Mouse (Mus musculus): Measurements from ENCODE around the gene Nek1. TPM values are rescaled to one million over a fixed set of nuclear protein-coding genes. Genes with fewer than 3 reads are reported as not detected.

Gene Nek1
- 2.9 and 3.4 TPM in 2 replicates for polyA plus RNA-seq (2012; rRNA removed)

GRCm38 (mm10) chr8:60992910-60993638 is at the start of gene Nek1:
Gene Nek1 (plus strand): TSS chr8:60993195.
- TF ChIP-seq POLR2A (IDR thresholded peaks at IDR 0.05; ENCODE audit: low read depth, low read length) (peak; percentile 78), CTCF (conservative IDR thresholded peaks at IDR 0.05; ENCODE audit: insufficient read depth, insufficient read length, low read depth, low read length) (no peak)
- H3K27me3 ChIP-seq (replicated peaks; ENCODE audit: control insufficient read depth, insufficient read depth, low read length): no peaks in the 10 kb centered on the region
- no peaks in the 10 kb centered on the region for H3K36me3 ChIP-seq (ENCODE audit: control insufficient read depth, insufficient read depth, low read length)
- H3K27ac ChIP-seq (ENCODE audit: insufficient read depth, low read depth, low read length): peak within 1 kb of the TSS; percentile 91
- DNase-seq: peak; percentile 98
- peaks cover 2% of the 10 kb centered on the region; the same call in 1 of the 2 replicates for H3K4me1 ChIP-seq (ENCODE audit: control insufficient read depth, insufficient read depth, low read length)
- peak within 1 kb of the TSS; percentile 98 for H3K4me3 ChIP-seq (ENCODE audit: insufficient read depth, low read depth, low read length)
- WGBS: 1% methylated on average over 57 of the region's 57 CpGs

GRCm38 (mm10) chr8:60947503-60947902 is 45.5 kb upstream of the Nek1 start:
- TF ChIP-seq POLR2A (IDR thresholded peaks at IDR 0.05; ENCODE audit: low read depth, low read length): no peak
- TF ChIP-seq CTCF (conservative IDR thresholded peaks at IDR 0.05; ENCODE audit: insufficient read depth, insufficient read length, low read depth, low read length): no peak
- peak; percentile 35 for DNase-seq
- Histone ChIP-seq H3K27me3 (replicated peaks; ENCODE audit: control insufficient read depth, insufficient read depth, low read length) (no peaks in the 10 kb centered on the region), H3K36me3 (ENCODE audit: control insufficient read depth, insufficient read depth, low read length) (no peaks in the 10 kb centered on the region), H3K27ac (ENCODE audit: insufficient read depth, low read depth, low read length) (no peak overlapping the region), H3K4me3 (ENCODE audit: insufficient read depth, low read depth, low read length) (no peak overlapping the region), H3K4me1 (ENCODE audit: control insufficient read depth, insufficient read depth, low read length) (peaks cover 5% of the 10 kb centered on the region; the same call in 1 of the 2 replicates)

DNA sequence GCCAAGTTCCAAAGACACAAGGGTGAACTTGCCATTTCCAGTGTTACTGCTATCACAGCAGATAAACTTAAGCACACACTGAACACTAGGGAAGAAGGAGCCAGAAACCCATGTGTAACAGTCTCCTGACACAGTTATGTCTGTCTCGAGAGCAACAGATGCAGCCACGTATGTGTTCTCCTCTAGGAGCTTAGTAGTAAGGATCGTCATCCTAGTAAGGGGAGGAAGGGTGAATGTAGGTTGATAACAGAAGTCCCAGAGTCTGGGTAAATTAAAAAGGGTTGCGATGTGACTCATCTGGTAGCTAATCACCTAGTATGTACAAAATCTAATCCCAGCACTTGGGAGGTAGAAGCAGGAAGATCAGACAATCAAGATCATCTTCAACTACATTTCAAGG is 43.1 kb upstream of the Nek1 start:
- H3K27ac ChIP-seq (ENCODE audit: insufficient read depth, low read depth, low read length): peak overlapping the region; percentile 16; the same call in 1 of the 2 replicates
- no peak overlapping the region for H3K4me3 ChIP-seq (ENCODE audit: insufficient read depth, low read depth, low read length)
- peak; percentile 25 for DNase-seq
- WGBS: 57% methylated on average over 4 of the region's 4 CpGs
- H3K36me3 ChIP-seq (ENCODE audit: control insufficient read depth, insufficient read depth, low read length): no peaks in the 10 kb centered on the region
- H3K27me3 ChIP-seq (replicated peaks; ENCODE audit: control insufficient read depth, insufficient read depth, low read length): no peaks in the 10 kb centered on the region
- no peak for TF ChIP-seq POLR2A (IDR thresholded peaks at IDR 0.05; ENCODE audit: low read depth, low read length)
- no peak for TF ChIP-seq CTCF (conservative IDR thresholded peaks at IDR 0.05; ENCODE audit: insufficient read depth, insufficient read length, low read depth, low read length)
- peaks cover 9% of the 10 kb centered on the region; the same call in 1 of the 2 replicates for H3K4me1 ChIP-seq (ENCODE audit: control insufficient read depth, insufficient read depth, low read length)

- H3K36me3 ChIP-seq (ENCODE audit: control insufficient read depth, insufficient read depth, low read length): no peaks in the 10 kb centered on the region
- H3K4me1 ChIP-seq (ENCODE audit: control insufficient read depth, insufficient read depth, low read length): peaks cover 9% of the 10 kb centered on the region; the same call in 1 of the 2 replicates
- WGBS: 82% methylated on average over 4 of the region's 4 CpGs
- TF ChIP-seq CTCF (conservative IDR thresholded peaks at IDR 0.05; ENCODE audit: insufficient read depth, insufficient read length, low read depth, low read length): no peak
- TF ChIP-seq POLR2A (IDR thresholded peaks at IDR 0.05; ENCODE audit: low read depth, low read length): no peak
- H3K4me3 ChIP-seq (ENCODE audit: insufficient read depth, low read depth, low read length): no peak overlapping the region
- DNase-seq: no peak
- H3K27me3 ChIP-seq (replicated peaks; ENCODE audit: control insufficient read depth, insufficient read depth, low read length): no peaks in the 10 kb centered on the region
- no peak overlapping the region for H3K27ac ChIP-seq (ENCODE audit: insufficient read depth, low read depth, low read length)
Observed at GRCm38 (mm10) chr8:60951271-60951670, 41.7 kb upstream of the Nek1 start.

DNA sequence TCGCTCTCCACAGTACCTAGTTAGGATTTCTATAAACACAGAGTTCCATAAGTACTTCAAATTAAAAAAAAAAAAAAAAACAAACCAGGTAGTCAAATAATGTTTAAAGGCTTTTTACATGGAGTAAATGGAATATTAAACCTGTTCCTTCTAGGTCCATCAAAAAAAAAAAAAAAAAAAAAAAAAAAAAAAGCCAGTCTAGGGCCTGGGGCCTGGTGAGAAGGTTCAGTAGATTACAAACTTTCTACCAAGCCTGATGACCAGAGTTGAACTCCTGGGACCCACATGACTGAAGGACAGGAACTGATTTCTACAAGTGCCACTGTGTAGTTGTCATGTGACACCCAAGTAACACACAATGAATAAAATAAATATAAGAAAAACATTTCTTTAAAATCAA is 41.2 kb upstream of the Nek1 start:
- Histone ChIP-seq H3K27me3 (replicated peaks; ENCODE audit: control insufficient read depth, insufficient read depth, low read length) (no peaks in the 10 kb centered on the region), H3K4me3 (ENCODE audit: insufficient read depth, low read depth, low read length) (no peak overlapping the region), H3K4me1 (ENCODE audit: control insufficient read depth, insufficient read depth, low read length) (peaks cover 13% of the 10 kb centered on the region; the same call in 1 of the 2 replicates), H3K27ac (ENCODE audit: insufficient read depth, low read depth, low read length) (no peak overlapping the region), H3K36me3 (ENCODE audit: control insufficient read depth, insufficient read depth, low read length) (no peaks in the 10 kb centered on the region)
- DNase-seq: no peak
- WGBS: 97% methylated on average over 1 of the region's 1 CpGs
- no peak for TF ChIP-seq POLR2A (IDR thresholded peaks at IDR 0.05; ENCODE audit: low read depth, low read length)

GRCm38 (mm10) chr8:60952803-60953202 is 40.2 kb upstream of the Nek1 start:
- Histone ChIP-seq H3K4me1 (ENCODE audit: control insufficient read depth, insufficient read depth, low read length) (peaks cover 15% of the 10 kb centered on the region; the same call in 1 of the 2 replicates), H3K27me3 (replicated peaks; ENCODE audit: control insufficient read depth, insufficient read depth, low read length) (no peaks in the 10 kb centered on the region), H3K36me3 (ENCODE audit: control insufficient read depth, insufficient read depth, low read length) (no peaks in the 10 kb centered on the region), H3K27ac (ENCODE audit: insufficient read depth, low read depth, low read length) (no peak overlapping the region), H3K4me3 (ENCODE audit: insufficient read depth, low read depth, low read length) (no peak overlapping the region)
- no peak for TF ChIP-seq CTCF (conservative IDR thresholded peaks at IDR 0.05; ENCODE audit: insufficient read depth, insufficient read length, low read depth, low read length)
- no peak for TF ChIP-seq POLR2A (IDR thresholded peaks at IDR 0.05; ENCODE audit: low read depth, low read length)
- WGBS: 62% methylated on average over 5 of the region's 5 CpGs
- no peak for DNase-seq

DNA sequence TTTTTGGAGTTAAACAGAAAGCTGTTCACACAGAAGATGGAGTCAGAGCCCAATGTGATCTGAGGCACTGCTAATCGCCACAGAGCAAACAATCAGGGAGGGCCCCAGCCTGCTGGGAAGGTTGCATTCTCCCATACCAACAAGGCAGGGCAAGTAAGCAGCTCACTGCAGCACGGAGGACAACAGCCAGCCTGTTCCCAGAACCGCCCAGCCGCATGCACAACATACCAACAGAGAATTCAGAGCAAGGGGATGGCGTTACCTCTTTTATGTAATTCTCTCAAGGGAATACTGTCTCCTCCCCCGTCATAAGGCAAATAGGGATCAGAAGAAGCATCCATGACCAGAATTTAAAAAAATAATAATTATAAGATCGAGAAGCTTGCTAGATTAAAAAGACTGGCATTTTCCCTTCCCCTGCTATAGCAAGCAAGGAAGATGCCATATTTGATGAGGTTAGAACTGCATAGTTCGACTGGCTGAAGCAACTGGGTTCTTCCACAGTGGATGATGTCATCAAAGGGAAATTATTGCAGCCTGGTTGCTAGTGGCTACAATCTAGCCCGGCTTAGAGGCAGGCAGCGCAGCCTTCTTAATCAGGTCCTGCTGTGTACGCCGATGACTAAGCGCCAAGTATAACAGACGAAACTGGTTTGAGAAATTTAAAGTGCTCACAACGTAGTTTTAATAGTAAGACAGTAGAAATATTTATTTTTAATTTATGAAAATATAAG is 38.5 kb upstream of the Nek1 start:
- H3K36me3 ChIP-seq (ENCODE audit: control insufficient read depth, insufficient read depth, low read length): no peaks in the 10 kb centered on the region
- WGBS: 8% methylated on average over 15 of the region's 15 CpGs
- no peaks in the 10 kb centered on the region for H3K27me3 ChIP-seq (replicated peaks; ENCODE audit: control insufficient read depth, insufficient read depth, low read length)
- H3K4me1 ChIP-seq (ENCODE audit: control insufficient read depth, insufficient read depth, low read length): peaks cover 15% of the 10 kb centered on the region; the same call in 1 of the 2 replicates
- DNase-seq: peak; percentile 74
- H3K27ac ChIP-seq (ENCODE audit: insufficient read depth, low read depth, low read length): peak overlapping the region; percentile 43
- peak overlapping the region; percentile 39 for H3K4me3 ChIP-seq (ENCODE audit: insufficient read depth, low read depth, low read length)
- TF ChIP-seq POLR2A (IDR thresholded peaks at IDR 0.05; ENCODE audit: low read depth, low read length) (no peak), CTCF (conservative IDR thresholded peaks at IDR 0.05; ENCODE audit: insufficient read depth, insufficient read length, low read depth, low read length) (no peak)
